In the genomic region with DNA sequence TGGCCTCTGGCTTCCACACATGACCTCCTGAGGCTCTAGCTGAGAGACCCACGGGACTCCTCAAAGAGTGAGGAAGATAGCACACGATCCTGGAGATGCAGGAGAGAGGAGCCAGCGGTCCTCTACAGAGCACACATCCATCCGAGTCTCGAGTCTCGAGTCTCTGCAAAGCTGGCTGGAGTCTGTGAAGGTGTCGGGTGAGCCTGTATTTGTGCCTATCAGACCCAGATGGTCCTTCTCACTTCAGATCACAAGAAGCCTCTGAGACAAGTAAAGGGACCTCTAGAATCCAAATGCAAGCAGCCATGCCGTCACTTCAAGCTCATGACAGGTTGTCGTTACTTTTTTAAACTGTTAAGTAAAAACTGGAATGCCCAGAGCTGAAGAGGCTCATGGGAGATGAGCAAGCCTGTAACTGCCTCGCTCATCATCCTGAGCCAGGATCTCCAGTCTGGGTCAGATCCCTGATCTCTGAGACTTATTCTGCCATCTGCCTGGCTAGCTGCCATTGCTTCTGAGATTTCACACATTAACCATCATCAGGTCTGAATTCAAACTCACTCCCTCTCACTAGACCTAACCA, we compare ENCODE assay signal across 36 mouse cellular contexts. TPM values are rescaled to one million over a fixed set of nuclear protein-coding genes. Genes with fewer than 3 reads are reported as not detected.
"Had no signal": no experiment of that assay in that cellular context is flagged by ENCODE, and none has a peak within 500 bp of the region (broad histone marks: within the 10 kb centered on the region; RNA-seq: fewer than 3 reads in every experiment).

No protein-coding gene starts in this region.

- H3K4me3 ChIP-seq: heart, adult 2 months; heart, embryonic 10.5 days; heart, embryonic 12.5 days; heart, embryonic 13.5 days; heart, embryonic 15.5 days; hindbrain, embryonic 10.5 days; hindbrain, embryonic 12.5 days; hindbrain, embryonic 13.5 days; hindbrain, embryonic 15.5 days; intestine, embryonic 15.5 days; kidney, embryonic 15.5 days; layer of hippocampus, adult 2 months had no signal

- H3K27me3 ChIP-seq: hindbrain, embryonic 15.5 days had no signal

- H3K4me2 ChIP-seq: heart, embryonic 11.5 days; heart, embryonic 12.5 days; heart, embryonic 13.5 days; heart, embryonic 15.5 days; hindbrain, embryonic 12.5 days; hindbrain, embryonic 13.5 days; hindbrain, embryonic 14.5 days; hindbrain, embryonic 15.5 days; intestine, embryonic 15.5 days; kidney, embryonic 15.5 days had no signal

- H3K9me3 ChIP-seq: heart, embryonic 10.5 days; heart, embryonic 12.5 days; heart, embryonic 13.5 days; heart, embryonic 15.5 days; hindbrain, embryonic 10.5 days; hindbrain, embryonic 12.5 days; hindbrain, embryonic 13.5 days; hindbrain, embryonic 15.5 days; intestine, embryonic 15.5 days; kidney, embryonic 15.5 days had no signal

- ATAC-seq: hindbrain, embryonic 16.5 days; hindbrain, postnatal 0 days; inflammation-experienced regulatory T-cells, adult 6 months; intestine, embryonic 15.5 days; intestine, embryonic 16.5 days; intestine, postnatal 0 days had no signal

- H3K27ac ChIP-seq: heart, adult 2 months; heart, embryonic 10.5 days; heart, embryonic 13.5 days; heart, embryonic 15.5 days; hindbrain, embryonic 10.5 days; hindbrain, embryonic 12.5 days; hindbrain, embryonic 13.5 days; hindbrain, embryonic 14.5 days; hindbrain, embryonic 15.5 days; hindbrain, postnatal 0 days; intestine, embryonic 15.5 days; kidney, embryonic 15.5 days; kidney, postnatal 0 days; layer of hippocampus, adult 2 months had no signal

- H3K9ac ChIP-seq: heart, embryonic 12.5 days; heart, embryonic 13.5 days; heart, embryonic 15.5 days; hindbrain, embryonic 12.5 days; hindbrain, embryonic 13.5 days; hindbrain, embryonic 14.5 days; hindbrain, embryonic 15.5 days; intestine, embryonic 15.5 days; kidney, embryonic 15.5 days had no signal

- H3K4me1 ChIP-seq: intestine, embryonic 15.5 days had no signal

- H3K36me3 ChIP-seq: heart, embryonic 10.5 days; heart, embryonic 12.5 days; heart, embryonic 13.5 days; heart, embryonic 15.5 days; hindbrain, embryonic 10.5 days; hindbrain, embryonic 12.5 days; hindbrain, embryonic 13.5 days; hindbrain, embryonic 15.5 days; intestine, embryonic 15.5 days; kidney, embryonic 15.5 days had no signal

- DNase-seq: heart, adult 18-20 months; heart, adult 2 months; heart, postnatal 10 days; heart, postnatal 14 days; heart, postnatal 36 days; heart, postnatal 4 days; kidney, adult 11 months; kidney, adult 18-20 months; kidney, adult 2 months; kidney, adult 8-10 months; kidney, adult 9 months; kidney, postnatal 10 days; kidney, postnatal 14 days; kidney, postnatal 25 days; kidney, postnatal 36 days; kidney, postnatal 4 days; layer of hippocampus, adult 9-11 months had no signal

RNA-seq across cellular contexts. Expression of a gene that starts 24.8 kb away (rescaled TPM):
- polyA plus RNA-seq: inflammation-experienced regulatory T-cells, adult 6 months had no signal
